In the genomic region with DNA sequence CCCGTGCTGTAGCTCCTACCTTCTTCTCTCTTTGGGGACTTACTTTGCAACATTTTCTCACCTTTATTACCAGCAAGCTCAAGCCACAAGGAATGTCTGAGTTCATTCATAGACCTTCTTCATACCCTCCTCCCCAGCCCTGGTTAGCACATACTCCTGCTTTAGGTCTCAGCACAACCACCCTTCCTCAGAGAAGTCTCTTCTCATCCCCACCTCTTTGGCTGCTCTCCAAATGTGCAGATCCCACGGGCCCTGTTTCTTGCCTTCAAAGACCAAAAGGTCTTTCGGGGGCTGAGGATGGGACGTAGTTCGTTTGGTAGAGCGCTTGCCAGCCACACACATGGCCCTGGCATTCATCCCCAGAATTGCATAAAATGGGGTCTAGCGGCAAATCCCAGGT, we compare ENCODE assay signal across 18 mouse cellular contexts. TPM values are rescaled to one million over a fixed set of nuclear protein-coding genes. Genes with fewer than 3 reads are reported as not detected.
DNase-seq lines count a peak whose midpoint lies in the region; ATAC-seq and TF ChIP-seq lines count a peak whose summit lies in the region.
"Had no signal": no experiment of that assay in that cellular context is flagged by ENCODE, and none has a peak within 500 bp of the region (broad histone marks: within the 10 kb centered on the region; RNA-seq: fewer than 3 reads in every experiment).

No protein-coding gene starts in this region.

- peaks cover 3% of the 10 kb centered on the region; the same call in 1 of the 2 replicates for H3K36me3 ChIP-seq in heart, embryonic 11.5 days (ENCODE audit: control insufficient read depth, insufficient read depth, low read length)
- H3K36me3 ChIP-seq in intestine, embryonic 14.5 days (ENCODE audit: control insufficient read depth, insufficient read depth, low read length) = peaks cover 5% of the 10 kb centered on the region; the same call in 1 of the 2 replicates
- no peaks in the 10 kb centered on the region; the same call in 1 of the 2 replicates for H3K36me3 ChIP-seq in intestine, postnatal 0 days (ENCODE audit: control insufficient read depth, insufficient read depth)
- no peaks in the 10 kb centered on the region for H3K36me3 ChIP-seq in lung, embryonic 15.5 days
- H3K36me3 ChIP-seq in limb, embryonic 14.5 days (ENCODE audit: control insufficient read depth, insufficient read depth, low read length) = peaks cover 3% of the 10 kb centered on the region; the same call in 1 of the 2 replicates
- H3K36me3 ChIP-seq in hindbrain, embryonic 12.5 days = peaks cover 14% of the 10 kb centered on the region

- H3K4me2 ChIP-seq in heart, embryonic 11.5 days = peak overlapping the region; percentile 36
- peak overlapping the region; percentile 30; the same call in 1 of the 2 replicates for H3K4me2 ChIP-seq in intestine, embryonic 14.5 days (ENCODE audit: low read length)
- no peak overlapping the region for H3K4me2 ChIP-seq in intestine, postnatal 0 days (replicated peaks; ENCODE audit: low read depth)
- peak overlapping the region; percentile 8; the same call in 1 of the 2 replicates for H3K4me2 ChIP-seq in lung, embryonic 15.5 days
- peak overlapping the region; percentile 0; the same call in 1 of the 2 replicates for H3K4me2 ChIP-seq in limb, embryonic 14.5 days (replicated peaks; ENCODE audit: low read depth, low read length, severe bottlenecking)
- H3K4me2 ChIP-seq in hindbrain, embryonic 12.5 days (replicated peaks) = no peak overlapping the region
- H3K4me2 ChIP-seq: forebrain, embryonic 12.5 days had no signal

- ATAC-seq in heart, embryonic 11.5 days (replicated peaks; ENCODE audit: insufficient number of reproducible peaks, low FRiP score, low TSS enrichment) = no peak
- ATAC-seq in intestine, embryonic 14.5 days (replicated peaks; ENCODE audit: low FRiP score, low TSS enrichment, low read depth) = no peak
- no peak for ATAC-seq in intestine, postnatal 0 days
- no peak for ATAC-seq in lung, embryonic 15.5 days (ENCODE audit: borderline replicate concordance, extremely low read depth, low FRiP score, low TSS enrichment)
- ATAC-seq in limb, embryonic 14.5 days (ENCODE audit: low FRiP score, low read depth) = no peak
- no peak for ATAC-seq in hindbrain, embryonic 12.5 days (ENCODE audit: low FRiP score)
- ATAC-seq: hindbrain, postnatal 0 days had no signal

- intact Hi-C loops in heart, postnatal 10 days (cut with DNase I) = no loop called here

- DNase-seq in heart, postnatal 10 days = no peak
- no peak for DNase-seq in intestine, embryonic 14.5 days (ENCODE audit: low spot score)
- DNase-seq in lung, postnatal 4 days = no peak
- DNase-seq in limb, embryonic 14.5 days (ENCODE audit: low spot score) = no peak
- DNase-seq: adrenal gland, postnatal 25 days; B cell, adult 2 months; cerebellum, adult 2 months; gastrocnemius, postnatal 10 days; kidney, adult 2 months; liver; right cerebral cortex, postnatal 4 days; thymus, postnatal 25 days had no signal

- no peak for TF ChIP-seq CTCF in intestine, postnatal 0 days (IDR thresholded peaks at IDR 0.05; ENCODE audit: low read depth)

- H3K27me3 ChIP-seq in heart, embryonic 11.5 days (ENCODE audit: control insufficient read depth, insufficient read depth, low read length) = no peaks in the 10 kb centered on the region
- H3K27me3 ChIP-seq in intestine, embryonic 14.5 days (replicated peaks; ENCODE audit: control insufficient read depth, insufficient read depth, low read length) = no peaks in the 10 kb centered on the region
- no peaks in the 10 kb centered on the region for H3K27me3 ChIP-seq in intestine, postnatal 0 days (replicated peaks; ENCODE audit: control insufficient read depth, insufficient read depth, low read length)
- no peaks in the 10 kb centered on the region for H3K27me3 ChIP-seq in lung, embryonic 15.5 days
- no peaks in the 10 kb centered on the region for H3K27me3 ChIP-seq in limb, embryonic 14.5 days (ENCODE audit: control insufficient read depth, insufficient read depth, low read length)
- H3K27me3 ChIP-seq in hindbrain, embryonic 12.5 days = no peaks in the 10 kb centered on the region
- H3K27me3 ChIP-seq: forebrain, embryonic 12.5 days had no signal

- 29% methylated on average over 7 of the region's 7 CpGs for WGBS in heart, embryonic 11.5 days (ENCODE audit: insufficient replicate concordance)
- WGBS in intestine, embryonic 14.5 days = 21% methylated on average over 7 of the region's 7 CpGs
- 54% methylated on average over 7 of the region's 7 CpGs for WGBS in intestine, postnatal 0 days
- 29% methylated on average over 7 of the region's 7 CpGs for WGBS in lung, embryonic 15.5 days
- WGBS in limb, embryonic 14.5 days = 17% methylated on average over 7 of the region's 7 CpGs
- WGBS in hindbrain, embryonic 12.5 days = 59% methylated on average over 7 of the region's 7 CpGs

- peaks cover 32% of the 10 kb centered on the region for H3K4me1 ChIP-seq in heart, embryonic 11.5 days (ENCODE audit: control insufficient read depth, insufficient read depth, low read length)
- peaks cover 17% of the 10 kb centered on the region; the same call in 1 of the 2 replicates for H3K4me1 ChIP-seq in intestine, embryonic 14.5 days (replicated peaks; ENCODE audit: control insufficient read depth, insufficient read depth, low read length)
- H3K4me1 ChIP-seq in intestine, postnatal 0 days (replicated peaks; ENCODE audit: control insufficient read depth, insufficient read depth, low read length) = no peaks in the 10 kb centered on the region
- H3K4me1 ChIP-seq in lung, embryonic 15.5 days = peaks cover 30% of the 10 kb centered on the region
- H3K4me1 ChIP-seq in limb, embryonic 14.5 days (ENCODE audit: control insufficient read depth, insufficient read depth, low read length) = peaks cover 26% of the 10 kb centered on the region
- H3K4me1 ChIP-seq in hindbrain, embryonic 12.5 days = no peaks in the 10 kb centered on the region

- TF ChIP-seq POLR2A in limb, embryonic 14.5 days (IDR thresholded peaks at IDR 0.05; ENCODE audit: borderline replicate concordance, extremely low read depth, insufficient read depth, insufficient read length) = no peak

- H3K27ac ChIP-seq in heart, embryonic 11.5 days (ENCODE audit: low read depth, low read length) = no peak overlapping the region; the same call in 1 of the 2 replicates
- H3K27ac ChIP-seq in intestine, embryonic 14.5 days (ENCODE audit: low read depth) = no peak overlapping the region
- H3K27ac ChIP-seq in intestine, postnatal 0 days (ENCODE audit: low read depth, low read length) = no peak overlapping the region
- no peak overlapping the region for H3K27ac ChIP-seq in lung, embryonic 15.5 days
- no peak overlapping the region for H3K27ac ChIP-seq in limb, embryonic 14.5 days (replicated peaks; ENCODE audit: low read depth, low read length)
- no peak overlapping the region for H3K27ac ChIP-seq in hindbrain, embryonic 12.5 days
- H3K27ac ChIP-seq: forebrain, embryonic 12.5 days; hindbrain, postnatal 0 days had no signal

- H3K9ac ChIP-seq in heart, embryonic 11.5 days (ENCODE audit: low read depth, low read length) = no peak overlapping the region
- no peak overlapping the region for H3K9ac ChIP-seq in intestine, embryonic 14.5 days (ENCODE audit: low read length)
- H3K9ac ChIP-seq in intestine, postnatal 0 days (ENCODE audit: low read depth, low read length) = no peak overlapping the region
- H3K9ac ChIP-seq in lung, embryonic 15.5 days = no peak overlapping the region
- H3K9ac ChIP-seq in limb, embryonic 14.5 days (ENCODE audit: low read depth, low read length, severe bottlenecking) = no peak overlapping the region
- no peak overlapping the region for H3K9ac ChIP-seq in hindbrain, embryonic 12.5 days
- H3K9ac ChIP-seq: forebrain, embryonic 12.5 days had no signal

- H3K9me3 ChIP-seq in heart, embryonic 11.5 days (replicated peaks; ENCODE audit: control insufficient read depth, low read length) = no peaks in the 10 kb centered on the region
- H3K9me3 ChIP-seq in intestine, embryonic 14.5 days (ENCODE audit: control insufficient read depth, low read length) = no peaks in the 10 kb centered on the region
- no peaks in the 10 kb centered on the region for H3K9me3 ChIP-seq in intestine, postnatal 0 days (ENCODE audit: control insufficient read depth)
- H3K9me3 ChIP-seq in lung, embryonic 15.5 days = no peaks in the 10 kb centered on the region
- no peaks in the 10 kb centered on the region for H3K9me3 ChIP-seq in limb, embryonic 14.5 days (ENCODE audit: control insufficient read depth, low read length)
- H3K9me3 ChIP-seq in hindbrain, embryonic 12.5 days (replicated peaks) = no peaks in the 10 kb centered on the region
- H3K9me3 ChIP-seq: forebrain, embryonic 12.5 days had no signal

- 0 out of 2 replicates have a peak overlapping the region, but pooled peaks have one; percentile 2 for H3K4me3 ChIP-seq in heart, embryonic 11.5 days (ENCODE audit: low read depth, low read length)
- H3K4me3 ChIP-seq in intestine, embryonic 14.5 days (ENCODE audit: low read depth, low read length) = no peak overlapping the region
- H3K4me3 ChIP-seq in intestine, postnatal 0 days (ENCODE audit: low read depth, low read length) = no peak overlapping the region
- no peak overlapping the region for H3K4me3 ChIP-seq in lung, embryonic 15.5 days
- H3K4me3 ChIP-seq in limb, embryonic 14.5 days (replicated peaks; ENCODE audit: low read length) = no peak overlapping the region
- H3K4me3 ChIP-seq in hindbrain, embryonic 12.5 days = no peak overlapping the region
- H3K4me3 ChIP-seq: forebrain, embryonic 12.5 days had no signal

RNA-seq across cellular contexts. Expression of a gene that starts 13.8 kb away (rescaled TPM):
- 6.3 and 6.5 TPM in 2 replicates for polyA plus RNA-seq in heart, embryonic 11.5 days (2014; fragmentation: Nextera tagmentation; extraction: Ambion mirVana)
- total RNA-seq in heart, postnatal 10 days (2021) = 1 to 10 TPM; 5.2 to 6.5 TPM
- 8.8 and 10.0 TPM in 2 replicates for polyA plus RNA-seq in intestine, embryonic 14.5 days (2014; fragmentation: Nextera tagmentation; extraction: Ambion mirVana)
- 6.5 and 6.6 TPM in 2 replicates for polyA plus RNA-seq in intestine, postnatal 0 days (2015; fragmentation: Nextera tagmentation; extraction: Ambion mirVana)
- polyA plus RNA-seq in lung, embryonic 15.5 days (2015; fragmentation: Nextera tagmentation; extraction: Ambion mirVana) = 7.4 and 8.3 TPM in 2 replicates
- polyA plus RNA-seq in limb, embryonic 14.5 days (2012; rRNA removed) = 8.1 and 8.4 TPM in 2 replicates
- polyA plus RNA-seq in limb, embryonic 14.5 days (2014; fragmentation: Nextera tagmentation; extraction: Ambion mirVana) = 8.4 and 9.4 TPM in 2 replicates
- polyA plus RNA-seq in hindbrain, embryonic 12.5 days (2016; fragmentation: Nextera tagmentation; extraction: Ambion mirVana) = 13.6 and 15.4 TPM in 2 replicates

Comparison
In these comparisons a context has a peak if more than half of its experiments do, and no peak if none do; other contexts are left out.
1. H3K4me2 ChIP-seq: peak in heart, embryonic 11.5 days (single experiment), intestine, embryonic 14.5 days (single experiment), lung, embryonic 15.5 days (single experiment) and limb, embryonic 14.5 days (single experiment); none in intestine, postnatal 0 days (single experiment) and hindbrain, embryonic 12.5 days (single experiment).